Mouse (Mus musculus): ENCODE measurements at regions not wholly inside any gene's neighbourhood (a gene's known extent, or its start where the extent isn't known, plus 50 kb on each side); places are given as distances from the start of the nearest gene placed in this dataset.

GRCm38 (mm10) chr2:170675731-170676130 is 55.9 kb upstream of the Dok5 start:
- Histone ChIP-seq H3K27ac (replicated peaks) (no peak overlapping the region), H3K4me3 (no peak overlapping the region), H3K9me3 (peaks cover 18% of the 10 kb centered on the region), H3K4me1 (replicated peaks) (no peaks in the 10 kb centered on the region), H3K9ac (no peak overlapping the region), H3K27me3 (no peaks in the 10 kb centered on the region), H3K4me2 (no peak overlapping the region), H3K36me3 (no peaks in the 10 kb centered on the region)
- no peak for ATAC-seq (ENCODE audit: low read depth)
- 88% methylated on average over 10 of the region's 10 CpGs for WGBS

DNA sequence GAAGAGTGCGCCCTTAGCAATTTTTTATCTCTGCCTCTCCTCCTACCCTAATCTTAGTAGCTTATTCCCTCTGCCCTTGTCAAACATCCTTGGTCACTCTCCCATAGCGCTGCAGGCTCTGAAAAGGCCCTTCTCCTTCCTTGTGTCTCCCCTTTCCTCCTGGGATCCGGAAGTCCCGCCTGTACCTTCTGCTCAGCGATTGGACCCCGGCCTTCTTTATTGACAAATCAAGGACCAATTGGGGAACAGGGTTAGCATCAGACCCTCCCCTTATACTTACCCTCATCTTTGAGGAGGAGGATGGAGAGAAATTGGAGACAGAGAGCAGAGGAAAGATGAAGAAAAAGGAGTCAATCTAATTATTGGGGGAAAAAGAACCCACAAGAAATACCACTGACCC is 57.9 kb upstream of the Dok5 start:
- ATAC-seq (ENCODE audit: low read depth), result no peak
- H3K36me3 ChIP-seq, result no peaks in the 10 kb centered on the region
- H3K9me3 ChIP-seq, result peaks cover 18% of the 10 kb centered on the region
- no peak overlapping the region for H3K9ac ChIP-seq
- H3K4me2 ChIP-seq, result no peak overlapping the region
- H3K27ac ChIP-seq (replicated peaks), result no peak overlapping the region
- H3K27me3 ChIP-seq, result no peaks in the 10 kb centered on the region
- 0 out of 2 replicates have a peak, but pooled peaks cover 3% of the 10 kb centered on the region for H3K4me1 ChIP-seq (replicated peaks)
- 88% methylated on average over 6 of the region's 6 CpGs for WGBS
- H3K4me3 ChIP-seq, result no peak overlapping the region

DNA sequence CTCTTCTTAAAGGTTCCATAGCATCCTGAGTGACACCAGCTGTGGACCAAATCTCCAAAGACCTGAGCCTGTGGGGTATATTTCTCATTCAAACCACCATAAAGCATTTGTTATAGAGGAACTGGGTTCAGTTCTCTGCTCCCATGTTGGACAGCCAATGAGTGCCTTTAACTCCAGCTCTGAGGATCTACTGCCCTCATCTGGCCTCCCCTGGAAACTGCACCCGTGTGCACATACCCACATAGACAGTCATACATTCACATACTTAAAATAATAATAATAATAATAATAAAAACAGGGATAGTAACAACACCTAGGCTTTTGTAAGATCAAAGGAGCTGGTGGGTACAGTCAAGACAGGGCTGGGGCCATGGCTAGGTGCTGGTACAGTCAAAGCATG is 58.8 kb upstream of the Dok5 start:
- H3K4me2 ChIP-seq, result no peak overlapping the region
- H3K4me1 ChIP-seq (replicated peaks), result peaks cover 12% of the 10 kb centered on the region
- 88% methylated on average over 1 of the region's 1 CpGs for WGBS
- no peaks in the 10 kb centered on the region for H3K27me3 ChIP-seq
- no peak for ATAC-seq (ENCODE audit: low read depth)
- no peak overlapping the region for H3K9ac ChIP-seq
- no peaks in the 10 kb centered on the region for H3K36me3 ChIP-seq
- no peak overlapping the region for H3K4me3 ChIP-seq
- peaks cover 18% of the 10 kb centered on the region for H3K9me3 ChIP-seq
- H3K27ac ChIP-seq (replicated peaks), result no peak overlapping the region

GRCm38 (mm10) chr2:170668960-170669359 is 62.6 kb upstream of the Dok5 start:
- 53% methylated on average over 12 of the region's 12 CpGs for WGBS
- Histone ChIP-seq H3K27me3 (no peaks in the 10 kb centered on the region), H3K27ac (replicated peaks) (peak overlapping the region; percentile 78), H3K36me3 (no peaks in the 10 kb centered on the region), H3K4me1 (replicated peaks) (peaks cover 17% of the 10 kb centered on the region), H3K4me3 (no peak overlapping the region), H3K9ac (no peak overlapping the region), H3K4me2 (no peak overlapping the region), H3K9me3 (no peaks in the 10 kb centered on the region)
- ATAC-seq (ENCODE audit: low read depth), result peak; percentile 79

DNA sequence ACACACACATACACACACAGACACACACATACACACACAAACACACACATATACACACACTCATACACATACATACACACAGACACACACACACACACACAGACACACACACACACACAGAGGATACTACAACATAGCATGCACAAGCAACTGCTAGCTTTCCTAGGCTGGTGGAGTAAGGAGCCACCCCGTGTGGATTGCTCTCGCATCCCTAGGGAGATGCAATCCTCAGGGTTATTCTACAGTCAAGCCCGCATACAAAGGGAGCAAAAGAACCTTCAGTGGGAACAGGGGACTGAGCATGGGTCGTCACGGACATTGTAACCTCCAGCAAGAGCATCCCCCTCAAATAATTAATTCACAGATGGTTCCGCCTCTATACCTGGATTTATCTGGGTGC is 63.1 kb upstream of the Dok5 start:
- no peaks in the 10 kb centered on the region for H3K9me3 ChIP-seq
- no peak overlapping the region for H3K4me3 ChIP-seq
- ATAC-seq (ENCODE audit: low read depth), result peak; percentile 73
- no peaks in the 10 kb centered on the region for H3K27me3 ChIP-seq
- H3K9ac ChIP-seq, result no peak overlapping the region
- H3K4me1 ChIP-seq (replicated peaks), result peaks cover 17% of the 10 kb centered on the region
- no peaks in the 10 kb centered on the region for H3K36me3 ChIP-seq
- no peak overlapping the region for H3K4me2 ChIP-seq
- WGBS, result 49% methylated on average over 6 of the region's 6 CpGs
- H3K27ac ChIP-seq (replicated peaks), result peak overlapping the region; percentile 78

DNA sequence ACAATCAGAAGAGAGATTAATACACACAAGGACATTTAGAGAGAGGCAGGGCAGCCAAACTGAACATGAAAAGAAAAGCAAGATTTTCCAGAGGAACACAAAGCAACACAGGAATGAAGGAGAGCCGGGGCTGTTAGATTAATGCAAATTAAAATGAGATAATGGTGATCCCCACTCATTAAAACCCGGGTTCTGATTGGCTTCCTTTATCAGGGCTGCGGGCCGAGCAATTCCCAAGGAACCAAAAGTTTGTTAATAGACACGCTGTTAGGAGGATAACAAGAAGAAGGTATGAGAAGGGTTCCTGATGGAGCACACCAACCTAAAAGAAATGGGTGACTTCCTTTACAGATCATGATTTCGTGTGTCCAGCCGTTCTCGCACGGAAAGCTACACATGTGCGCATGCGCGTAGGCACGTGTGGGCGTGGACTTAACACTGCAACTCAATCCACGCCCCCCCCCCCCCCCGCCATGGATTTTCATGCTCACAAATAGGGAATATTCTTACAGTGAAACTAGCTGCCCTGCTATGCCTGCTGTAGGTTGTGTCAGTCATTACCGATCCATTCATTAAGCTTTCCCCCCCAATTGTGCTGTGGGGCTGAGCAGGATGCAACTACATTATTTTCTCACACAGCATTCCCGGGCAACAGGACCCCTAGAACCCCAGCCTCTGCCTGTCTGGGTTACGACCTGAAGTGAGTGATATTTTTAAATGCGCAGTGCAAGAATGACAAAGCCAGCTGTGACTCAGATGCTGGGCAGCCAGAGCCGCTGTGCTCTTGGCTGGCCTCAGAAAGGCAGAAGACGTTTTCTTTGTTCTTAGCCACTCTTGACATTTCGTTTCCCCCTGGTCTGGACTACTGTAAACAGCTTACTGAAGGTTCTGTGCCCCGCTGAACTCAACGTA is 60.5 kb upstream of the 4930470P17Rik start:
- Histone ChIP-seq H3K9ac (no peak overlapping the region), H3K4me3 (no peak overlapping the region), H3K4me2 (no peak overlapping the region), H3K27ac (replicated peaks) (peak overlapping the region; percentile 42), H3K9me3 (no peaks in the 10 kb centered on the region), H3K27me3 (no peaks in the 10 kb centered on the region), H3K36me3 (no peaks in the 10 kb centered on the region), H3K4me1 (replicated peaks) (peaks cover 44% of the 10 kb centered on the region)
- no peak for ATAC-seq (ENCODE audit: low read depth)
- 77% methylated on average over 25 of the region's 25 CpGs for WGBS

- ATAC-seq (ENCODE audit: low read depth), result 0 out of 2 replicates have a peak, but pooled peaks have one; percentile 10
- Histone ChIP-seq H3K4me1 (replicated peaks) (peaks cover 56% of the 10 kb centered on the region), H3K9me3 (no peaks in the 10 kb centered on the region), H3K9ac (no peak overlapping the region), H3K4me2 (no peak overlapping the region), H3K27me3 (no peaks in the 10 kb centered on the region), H3K27ac (replicated peaks) (peak overlapping the region; percentile 75), H3K4me3 (no peak overlapping the region), H3K36me3 (no peaks in the 10 kb centered on the region)
- 32% methylated on average over 8 of the region's 8 CpGs for WGBS
Observed at GRCm38 (mm10) chr2:170659291-170659690, 57.5 kb upstream of the 4930470P17Rik start.

GRCm38 (mm10) chr2:170658520-170658919 is 56.7 kb upstream of the 4930470P17Rik start:
- peak overlapping the region; percentile 75 for H3K27ac ChIP-seq (replicated peaks)
- no peak for ATAC-seq (ENCODE audit: low read depth)
- no peak overlapping the region for H3K4me3 ChIP-seq
- H3K27me3 ChIP-seq, result no peaks in the 10 kb centered on the region
- 49% methylated on average over 7 of the region's 7 CpGs for WGBS
- no peak overlapping the region for H3K9ac ChIP-seq
- peaks cover 58% of the 10 kb centered on the region for H3K4me1 ChIP-seq (replicated peaks)
- no peaks in the 10 kb centered on the region for H3K9me3 ChIP-seq
- no peaks in the 10 kb centered on the region for H3K36me3 ChIP-seq
- H3K4me2 ChIP-seq, result no peak overlapping the region

DNA sequence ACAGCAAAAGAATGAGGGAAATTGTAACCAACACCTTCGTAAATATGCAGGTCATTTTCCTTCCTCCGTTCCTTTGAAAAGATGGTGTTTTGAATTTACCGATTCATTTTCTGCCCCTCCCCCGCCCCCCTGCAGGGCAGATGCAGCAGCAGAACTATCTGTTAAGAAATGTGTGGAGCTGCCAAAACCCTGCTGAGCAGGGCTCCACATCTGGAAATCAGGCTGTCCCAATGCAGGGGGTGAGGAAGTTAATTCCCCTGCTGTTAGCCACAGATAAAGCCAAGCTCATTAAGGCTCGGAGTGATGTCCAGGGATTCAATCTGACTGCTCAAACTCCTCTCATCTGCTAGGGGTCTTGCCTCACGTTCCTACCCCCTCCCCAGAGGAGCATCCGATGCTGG is 56.0 kb upstream of the 4930470P17Rik start:
- H3K4me2 ChIP-seq, result peak overlapping the region; percentile 24
- no peak for ATAC-seq (ENCODE audit: low read depth)
- H3K36me3 ChIP-seq, result no peaks in the 10 kb centered on the region
- H3K4me3 ChIP-seq, result no peak overlapping the region
- H3K4me1 ChIP-seq (replicated peaks), result peaks cover 62% of the 10 kb centered on the region
- H3K9me3 ChIP-seq, result no peaks in the 10 kb centered on the region
- H3K27me3 ChIP-seq, result no peaks in the 10 kb centered on the region
- WGBS, result 2% methylated on average over 7 of the region's 7 CpGs
- peak overlapping the region; percentile 17 for H3K9ac ChIP-seq
- H3K27ac ChIP-seq (replicated peaks), result peak overlapping the region; percentile 75

DNA sequence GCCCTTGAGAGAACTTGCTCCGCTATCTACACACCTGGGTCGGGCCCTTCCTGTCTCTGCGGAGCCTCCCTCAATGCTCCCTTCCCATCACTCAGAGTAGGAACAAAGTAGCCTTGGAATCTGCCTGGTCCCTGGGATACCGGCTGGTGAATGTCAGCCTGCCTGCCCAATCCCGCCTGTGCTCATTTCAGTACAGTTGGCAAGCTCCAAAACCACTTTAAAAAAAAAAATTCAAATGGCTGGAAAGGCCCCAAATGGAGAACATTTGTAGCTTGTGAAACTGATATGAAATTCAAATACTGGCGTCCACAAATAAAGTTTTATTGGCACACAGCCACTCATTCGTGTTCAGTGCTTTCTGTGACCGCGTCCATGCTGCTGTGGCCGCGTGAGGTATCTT is 50.3 kb upstream of the 4930470P17Rik start:
- Histone ChIP-seq H3K27ac (replicated peaks) (no peak overlapping the region), H3K9me3 (no peaks in the 10 kb centered on the region), H3K4me3 (no peak overlapping the region), H3K27me3 (no peaks in the 10 kb centered on the region), H3K4me2 (no peak overlapping the region), H3K36me3 (no peaks in the 10 kb centered on the region), H3K4me1 (replicated peaks) (peaks cover 22% of the 10 kb centered on the region), H3K9ac (no peak overlapping the region)
- no peak for ATAC-seq (ENCODE audit: low read depth)
- WGBS, result 94% methylated on average over 11 of the region's 11 CpGs
